Mouse (Mus musculus) heart, postnatal 0 days (tissue): ENCODE measurements around the gene Sox9.

Experiments used
- CTCF ChIP-seq: IDR thresholded peaks from 2 replicates; pipeline ENCODE4 v1.5.1; 2016; ENCODE audit warnings: antibody characterized with exemption, control low read depth, low read depth
- EP300 ChIP-seq: IDR thresholded peaks from 2 replicates; pipeline ENCODE4 v1.6.1; 2016; ENCODE audit warnings: antibody characterized with exemption, low read depth

- no peak for TF ChIP-seq CTCF
- no peak for TF ChIP-seq EP300
These were observed 15.1 kb upstream of the Sox9 start for GRCm38 (mm10) chr11:112766956-112767355.
